9 mouse cellular contexts compared by ENCODE assay signal in genomic region chr9:120171295-120171694, GRCm38 (mm10). TPM values are rescaled to one million over a fixed set of nuclear protein-coding genes. Genes with fewer than 3 reads are reported as not detected.
DNase-seq lines count a peak whose midpoint lies in the region; ATAC-seq and TF ChIP-seq lines count a peak whose summit lies in the region.
"Had no signal": no experiment of that assay in that cellular context is flagged by ENCODE, and none has a peak within 500 bp of the region (broad histone marks: within the 10 kb centered on the region; RNA-seq: fewer than 3 reads in every experiment).

No protein-coding gene starts in this region.

- ATAC-seq in megakaryocyte progenitor cell, adult 5-6 weeks (replicated peaks; ENCODE audit: poor library complexity), result peak; percentile 88

- no peak overlapping the region for H3K4me3 ChIP-seq in heart, embryonic 10.5 days
- H3K4me3 ChIP-seq in E14TG2a.4 (replicated peaks; ENCODE audit: low read length), result no peak overlapping the region
- H3K4me3 ChIP-seq: limb, embryonic 12.5 days had no signal

- H3K27me3 ChIP-seq in heart, embryonic 10.5 days (ENCODE audit: insufficient read depth, poor library complexity, severe bottlenecking), result peaks cover 17% of the 10 kb centered on the region; the same call in 1 of the 2 replicates
- H3K27me3 ChIP-seq in E14TG2a.4 (ENCODE audit: insufficient read depth, low read length), result peaks cover 3% of the 10 kb centered on the region; the same call in 1 of the 2 replicates

- no peaks in the 10 kb centered on the region for H3K9me3 ChIP-seq in heart, embryonic 10.5 days
- H3K9me3 ChIP-seq in E14TG2a.4 (ENCODE audit: low read length), result peaks cover 9% of the 10 kb centered on the region; the same call in 1 of the 2 replicates

- no peaks in the 10 kb centered on the region for H3K4me1 ChIP-seq in heart, embryonic 10.5 days
- peaks cover 35% of the 10 kb centered on the region for H3K4me1 ChIP-seq in E14TG2a.4 (replicated peaks; ENCODE audit: low read depth, low read length)
- H3K4me1 ChIP-seq: limb, embryonic 12.5 days had no signal

- WGBS in heart, embryonic 10.5 days, result 41% methylated on average over 5 of the region's 5 CpGs

- peak; percentile 29 to 80 for DNase-seq in heart, adult 18-20 months
- DNase-seq in heart, embryonic 10.5 days (ENCODE audit: low spot score), result no peak
- peak; percentile 48 for DNase-seq in c-Kit-positive CD71-negative TER-119-negative erythroid progenitor cells, embryonic 14.5 days (ENCODE audit: low read depth)
- peak; percentile 73 for DNase-seq in gastrocnemius, postnatal 10 days
- DNase-seq in layer of hippocampus, postnatal 10 days (ENCODE audit: low spot score in 2 of 2), result peak; percentile 79 to 84
- DNase-seq in thymus, adult 18-20 months, result peak; percentile 9 to 19

- H3K27ac ChIP-seq in heart, embryonic 10.5 days, result no peak overlapping the region
- H3K27ac ChIP-seq: limb, embryonic 12.5 days had no signal

- TF ChIP-seq CTCF in E14TG2a.4 (conservative IDR thresholded peaks at IDR 0.05; ENCODE audit: low read length), result peak; percentile 66

- H3K36me3 ChIP-seq in heart, embryonic 10.5 days, result no peaks in the 10 kb centered on the region
- H3K36me3 ChIP-seq in E14TG2a.4 (ENCODE audit: insufficient read depth, low read length), result peaks cover 28% of the 10 kb centered on the region; the same call in 1 of the 2 replicates
- H3K36me3 ChIP-seq: limb, embryonic 12.5 days had no signal

RNA-seq across cellular contexts. Expression of gene Mobp, which starts 21.8 kb away (rescaled TPM):
- not detected for total RNA-seq in heart, adult 18-20 months (2021)
- polyA plus RNA-seq in heart, embryonic 10.5 days (2016; fragmentation: Nextera tagmentation; extraction: Ambion mirVana), result not detected in 2 replicates
- under 1 TPM in 1 of 2 experiments, not detected in 1; 0.77 TPM for total RNA-seq in gastrocnemius, postnatal 10 days (2021)
- total RNA-seq in layer of hippocampus, postnatal 10 days (2021), result 10 to 100 TPM; 16.2 to 17.0 TPM
- not detected in 2 replicates for total RNA-seq in megakaryocyte progenitor cell, adult 5-6 weeks (2015)
- not detected in 2 replicates for total RNA-seq in megakaryocyte progenitor cell, adult 5-6 weeks (2017)
- polyA plus RNA-seq: limb, embryonic 12.5 days had no signal

RNA-seq across cellular contexts. Expression of gene Rpsa, which starts 43.8 kb away (rescaled TPM):
- total RNA-seq in heart, adult 18-20 months (2021), result 100 to 1,000 TPM; 538 to 567 TPM
- 1,047 and 1,189 TPM in 2 replicates for polyA plus RNA-seq in heart, embryonic 10.5 days (2016; fragmentation: Nextera tagmentation; extraction: Ambion mirVana)
- total RNA-seq in gastrocnemius, postnatal 10 days (2021), result 100 to 1,000 TPM; 710 to 760 TPM
- total RNA-seq in layer of hippocampus, postnatal 10 days (2021), result 100 to 1,000 TPM; 728 to 842 TPM
- 3,721 and 3,879 TPM in 2 replicates for total RNA-seq in megakaryocyte progenitor cell, adult 5-6 weeks (2015)
- total RNA-seq in megakaryocyte progenitor cell, adult 5-6 weeks (2017), result 5,290 and 6,669 TPM in 2 replicates

Comparison
In these comparisons a context has a peak if more than half of its experiments do, and no peak if none do; other contexts are left out.
1. RNA of gene Mobp, which starts 21.8 kb away (total RNA-seq): 16.2 to 17.0 TPM in layer of hippocampus, postnatal 10 days; 0.77 TPM in gastrocnemius, postnatal 10 days, not detected in heart, adult 18-20 months and not detected in megakaryocyte progenitor cell, adult 5-6 weeks; every median in the first group is over 4 times any median in the second.
2. RNA of gene Rpsa, which starts 43.8 kb away (total RNA-seq): 3,721 to 6,669 TPM in megakaryocyte progenitor cell, adult 5-6 weeks; 728 to 842 TPM in layer of hippocampus, postnatal 10 days, 710 to 760 TPM in gastrocnemius, postnatal 10 days and 538 to 567 TPM in heart, adult 18-20 months; every median in the first group is over 4 times any median in the second.